Mouse (Mus musculus): ENCODE results near the gene Pgk1.

The Pgk1 gene

GRCm38 (mm10) chrX:106219171-106220032 lies 32.5 kb downstream of the Pgk1 start:
- DNase-seq (ENCODE audit: low spot score in 2 of 2): peak; percentile 40 to 67

- DNase-seq (ENCODE audit: low spot score in 2 of 2): no peak
Observed at GRCm38 (mm10) chrX:106221058-106221457, 34.2 kb downstream of the Pgk1 start, which contains the start of gene Taf9b. Gene Taf9b (minus strand): TSS chrX:106221158.
